Mouse (Mus musculus): ENCODE data around the gene Ovol1. TPM values are rescaled to one million over a fixed set of nuclear protein-coding genes. Genes with fewer than 3 reads are reported as not detected.

Ovol1 gene
- polyA plus RNA-seq, 1 experiment from 2014 or later: 0.18 TPM

Other genes starting within 250 kb of the Ovol1 start
- not detected in 2 replicates for gene Catsper1, start 224.9 kb downstream of the Ovol1 start, polyA plus RNA-seq (2014; fragmentation: Nextera tagmentation; extraction: Ambion mirVana)
- 1.0 and 2.1 TPM in 2 replicates for gene Cst6, start 211.1 kb downstream of the Ovol1 start, polyA plus RNA-seq (2014; fragmentation: Nextera tagmentation; extraction: Ambion mirVana)
- 68.1 and 73.9 TPM in 2 replicates for gene Eif1ad, start 193.9 kb downstream of the Ovol1 start, polyA plus RNA-seq (2014; fragmentation: Nextera tagmentation; extraction: Ambion mirVana)
- gene Banf1, start 193.5 kb downstream of the Ovol1 start, polyA plus RNA-seq (2014; fragmentation: Nextera tagmentation; extraction: Ambion mirVana): 477 and 512 TPM in 2 replicates
- 74.0 and 81.0 TPM in 2 replicates for gene Sart1, start 171.9 kb downstream of the Ovol1 start, polyA plus RNA-seq (2014; fragmentation: Nextera tagmentation; extraction: Ambion mirVana)
- not detected in 2 replicates for gene Tsga10ip, start 158.1 kb downstream of the Ovol1 start, polyA plus RNA-seq (2014; fragmentation: Nextera tagmentation; extraction: Ambion mirVana)
- gene Drap1, start 135.7 kb downstream of the Ovol1 start, polyA plus RNA-seq (2014; fragmentation: Nextera tagmentation; extraction: Ambion mirVana): 187 and 204 TPM in 2 replicates
- 31.6 and 33.1 TPM in 2 replicates for gene AI837181, start 135.5 kb downstream of the Ovol1 start, polyA plus RNA-seq (2014; fragmentation: Nextera tagmentation; extraction: Ambion mirVana)
- not detected in 2 replicates for gene Fosl1, start 113.1 kb downstream of the Ovol1 start, polyA plus RNA-seq (2014; fragmentation: Nextera tagmentation; extraction: Ambion mirVana)
- gene Ccdc85b, start 102.8 kb downstream of the Ovol1 start, polyA plus RNA-seq (2014; fragmentation: Nextera tagmentation; extraction: Ambion mirVana): 6.9 and 7.8 TPM in 2 replicates
- gene Fibp, start 100.0 kb downstream of the Ovol1 start, polyA plus RNA-seq (2014; fragmentation: Nextera tagmentation; extraction: Ambion mirVana): 98.3 and 103 TPM in 2 replicates
- 2.4 and 3.0 TPM in 2 replicates for gene Ctsw, start 92.1 kb downstream of the Ovol1 start, polyA plus RNA-seq (2014; fragmentation: Nextera tagmentation; extraction: Ambion mirVana)
- 52.7 and 54.7 TPM in 2 replicates for gene Efemp2, start 86.7 kb downstream of the Ovol1 start, polyA plus RNA-seq (2014; fragmentation: Nextera tagmentation; extraction: Ambion mirVana)
- gene Mus81, start 72.2 kb downstream of the Ovol1 start, polyA plus RNA-seq (2014; fragmentation: Nextera tagmentation; extraction: Ambion mirVana): 38.4 TPM in 2 replicates
- gene Cfl1, start 70.2 kb downstream of the Ovol1 start, polyA plus RNA-seq (2014; fragmentation: Nextera tagmentation; extraction: Ambion mirVana): 3,750 and 3,786 TPM in 2 replicates
- gene 1700020D05Rik, start 56.9 kb downstream of the Ovol1 start, polyA plus RNA-seq (2014; fragmentation: Nextera tagmentation; extraction: Ambion mirVana): not detected in 2 replicates
- 17.9 and 20.3 TPM in 2 replicates for gene Snx32, start 50.1 kb downstream of the Ovol1 start, polyA plus RNA-seq (2014; fragmentation: Nextera tagmentation; extraction: Ambion mirVana)
- gene Ap5b1, start 7.4 kb upstream of the Ovol1 start, polyA plus RNA-seq (2014; fragmentation: Nextera tagmentation; extraction: Ambion mirVana): 1.0 and 1.5 TPM in 2 replicates
- gene Rnaseh2c, start 41.2 kb upstream of the Ovol1 start, polyA plus RNA-seq (2014; fragmentation: Nextera tagmentation; extraction: Ambion mirVana): 157 and 173 TPM in 2 replicates
- gene Kat5, start 49.6 kb upstream of the Ovol1 start, polyA plus RNA-seq (2014; fragmentation: Nextera tagmentation; extraction: Ambion mirVana): 36.9 and 40.0 TPM in 2 replicates
- gene Rela, start 76.8 kb upstream of the Ovol1 start, polyA plus RNA-seq (2014; fragmentation: Nextera tagmentation; extraction: Ambion mirVana): 24.6 and 29.9 TPM in 2 replicates
- 8.8 and 10.9 TPM in 2 replicates for gene Sipa1, start 103.1 kb upstream of the Ovol1 start, polyA plus RNA-seq (2014; fragmentation: Nextera tagmentation; extraction: Ambion mirVana)
- 14.0 and 17.3 TPM in 2 replicates for gene Map3k11, start 128.1 kb upstream of the Ovol1 start, polyA plus RNA-seq (2014; fragmentation: Nextera tagmentation; extraction: Ambion mirVana)
- 18.6 and 23.1 TPM in 2 replicates for gene Pcnx3, start 128.3 kb upstream of the Ovol1 start, polyA plus RNA-seq (2014; fragmentation: Nextera tagmentation; extraction: Ambion mirVana)
- gene Kcnk7, start 143.7 kb upstream of the Ovol1 start, polyA plus RNA-seq (2014; fragmentation: Nextera tagmentation; extraction: Ambion mirVana): not detected in 2 replicates
- gene Ehbp1l1, start 165.7 kb upstream of the Ovol1 start, polyA plus RNA-seq (2014; fragmentation: Nextera tagmentation; extraction: Ambion mirVana): 5.3 and 5.4 TPM in 2 replicates
- 157 and 158 TPM in 2 replicates for gene Fam89b, start 169.0 kb upstream of the Ovol1 start, polyA plus RNA-seq (2014; fragmentation: Nextera tagmentation; extraction: Ambion mirVana)
- 4.8 and 6.0 TPM in 2 replicates for gene Ltbp3, start 180.3 kb upstream of the Ovol1 start, polyA plus RNA-seq (2014; fragmentation: Nextera tagmentation; extraction: Ambion mirVana)
- 48.2 and 58.6 TPM in 2 replicates for gene Scyl1, start 210.8 kb upstream of the Ovol1 start, polyA plus RNA-seq (2014; fragmentation: Nextera tagmentation; extraction: Ambion mirVana)